Mouse (Mus musculus) olfactory bulb, adult 2 months (tissue): ENCODE results near the gene Ppp1r37. TPM values are rescaled to one million over a fixed set of nuclear protein-coding genes. Genes with fewer than 3 reads are reported as not detected.

Source experiments
- H3K27ac ChIP-seq: fragments of 200-500 bp; 2 replicates; pipeline ENCODE4 v1.5.1; 2012; ENCODE audit warnings: low read depth, low read length; ENCODE audit not compliant: insufficient read depth
- H3K4me1 ChIP-seq: fragments of 200-500 bp; 2 replicates; pipeline ENCODE4 v1.6.1; 2012; ENCODE audit warnings: low read length; ENCODE audit not compliant: control insufficient read depth, insufficient read depth
- H3K4me3 ChIP-seq: fragments of 200-500 bp; 2 replicates; pipeline ENCODE4 v1.5.1; 2012; ENCODE audit warnings: mild to moderate bottlenecking, low read depth, low read length, moderate library complexity; ENCODE audit not compliant: insufficient read depth
- CTCF ChIP-seq: fragments of 200-500 bp; IDR thresholded peaks from 2 replicates; pipeline ENCODE4 v1.5.1; 2012; ENCODE audit warnings: low read depth, mild to moderate bottlenecking, low read length, moderate library complexity; ENCODE audit not compliant: insufficient read depth
- POLR2A ChIP-seq: fragments of 200-500 bp; IDR thresholded peaks from 2 replicates; pipeline ENCODE4 v1.6.1; 2012; ENCODE audit warnings: mild to moderate bottlenecking, low read depth, low read length, moderate library complexity; ENCODE audit not compliant: insufficient read depth
- WGBS: fragments of 180-500 bp; shearing (Covaris S2); methylation state at CpG from one replicate; pipeline ENCODE4 v1.1.7; 2018; 5-methylcytosine and 5-hydroxymethylcytosine counted together
- polyA plus RNA-seq: library from polyadenylated mRNA; stranded (reverse); fragments of >200 nt; gene quantifications from 2 replicates; pipeline ENCODE4 v1.2.4, GENCODE M21; 2012; ENCODE audit warnings: low replicate concordance; ENCODE audit not compliant: missing spikeins, insufficient read depth, insufficient read length

Gene Ppp1r37
- polyA plus RNA-seq, 1 experiment = not detected

- Histone ChIP-seq H3K27ac (no peak overlapping the region), H3K4me1 (peaks cover 2% of the 10 kb centered on the region), H3K4me3 (no peak overlapping the region)
- WGBS = 76% methylated on average over 12 of the region's 12 CpGs
- TF ChIP-seq CTCF (no peak), POLR2A (no peak)
Observed at GRCm38 (mm10) chr7:19500420-19501363, 62.2 kb downstream of the Ppp1r37 start.

- Histone ChIP-seq H3K4me1 (peaks cover 2% of the 10 kb centered on the region; the same call in 1 of the 2 replicates), H3K27ac (no peak overlapping the region), H3K4me3 (no peak overlapping the region)
- TF ChIP-seq POLR2A (no peak), CTCF (no peak)
- WGBS = 88% methylated on average over 4 of the region's 4 CpGs
Observed at GRCm38 (mm10) chr7:19498326-19498725, 64.5 kb downstream of the Ppp1r37 start.

GRCm38 (mm10) chr7:19496214-19496555 is 66.7 kb downstream of the Ppp1r37 start:
- TF ChIP-seq POLR2A = no peak
- no peak for TF ChIP-seq CTCF
- 82% methylated on average over 5 of the region's 5 CpGs for WGBS
- Histone ChIP-seq H3K27ac (no peak overlapping the region), H3K4me3 (no peak overlapping the region), H3K4me1 (peaks cover 2% of the 10 kb centered on the region; the same call in 1 of the 2 replicates)

- TF ChIP-seq CTCF (no peak), POLR2A (no peak)
- H3K4me3 ChIP-seq = no peak overlapping the region
- peaks cover 2% of the 10 kb centered on the region; the same call in 1 of the 2 replicates for H3K4me1 ChIP-seq
- WGBS = 68% methylated on average over 20 of the region's 20 CpGs
- no peak overlapping the region for H3K27ac ChIP-seq
Observed at GRCm38 (mm10) chr7:19495521-19496213, 67.2 kb downstream of the Ppp1r37 start.

GRCm38 (mm10) chr7:19494751-19495474 is 68.0 kb downstream of the Ppp1r37 start:
- no peak for TF ChIP-seq POLR2A
- no peak for TF ChIP-seq CTCF

GRCm38 (mm10) chr7:19491731-19492130 is 71.1 kb downstream of the Ppp1r37 start:
- 6% methylated on average over 26 of the region's 26 CpGs for WGBS
- H3K27ac ChIP-seq = no peak overlapping the region
- H3K4me3 ChIP-seq = no peak overlapping the region
- peaks cover 8% of the 10 kb centered on the region for H3K4me1 ChIP-seq
- no peak for TF ChIP-seq POLR2A
- no peak for TF ChIP-seq CTCF

More at GRCm38 (mm10) chr7:19494751-19495474, 68.0 kb downstream of the Ppp1r37 start:
- Histone ChIP-seq H3K27ac (no peak overlapping the region), H3K4me3 (no peak overlapping the region), H3K4me1 (peaks cover 2% of the 10 kb centered on the region; the same call in 1 of the 2 replicates)
- 80% methylated on average over 25 of the region's 25 CpGs for WGBS

GRCm38 (mm10) chr7:19489525-19489924 is 73.4 kb downstream of the Ppp1r37 start:
- H3K4me1 ChIP-seq = peaks cover 6% of the 10 kb centered on the region
- 0 out of 2 replicates have a peak overlapping the region, but pooled peaks have one; percentile 10 for H3K4me3 ChIP-seq
- WGBS = 8% methylated on average over 31 of the region's 31 CpGs
- TF ChIP-seq POLR2A = no peak
- TF ChIP-seq CTCF = no peak
- no peak overlapping the region for H3K27ac ChIP-seq

GRCm38 (mm10) chr7:19486549-19486948 is 76.3 kb downstream of the Ppp1r37 start:
- H3K27ac ChIP-seq = no peak overlapping the region
- 95% methylated on average over 7 of the region's 7 CpGs for WGBS
- no peak overlapping the region for H3K4me3 ChIP-seq
- peaks cover 6% of the 10 kb centered on the region for H3K4me1 ChIP-seq
- TF ChIP-seq POLR2A (no peak), CTCF (no peak)
